Mouse (Mus musculus) lung, adult 2 months (tissue): ENCODE data around the gene Tmem150c.

Experiments
- CTCF ChIP-seq: fragments of 200-500 bp; IDR thresholded peaks from 2 replicates; pipeline ENCODE4 v1.5.1; 2011; ENCODE audit warnings: mild to moderate bottlenecking, low read length, control low read depth; ENCODE audit not compliant: insufficient read depth
- POLR2A ChIP-seq: fragments of 200-500 bp; IDR thresholded peaks from 2 replicates; pipeline ENCODE4 v1.6.1; 2011; ENCODE audit warnings: low read depth, mild to moderate bottlenecking, control low read depth, low read length, borderline replicate concordance; ENCODE audit errors: extremely low read depth

DNA sequence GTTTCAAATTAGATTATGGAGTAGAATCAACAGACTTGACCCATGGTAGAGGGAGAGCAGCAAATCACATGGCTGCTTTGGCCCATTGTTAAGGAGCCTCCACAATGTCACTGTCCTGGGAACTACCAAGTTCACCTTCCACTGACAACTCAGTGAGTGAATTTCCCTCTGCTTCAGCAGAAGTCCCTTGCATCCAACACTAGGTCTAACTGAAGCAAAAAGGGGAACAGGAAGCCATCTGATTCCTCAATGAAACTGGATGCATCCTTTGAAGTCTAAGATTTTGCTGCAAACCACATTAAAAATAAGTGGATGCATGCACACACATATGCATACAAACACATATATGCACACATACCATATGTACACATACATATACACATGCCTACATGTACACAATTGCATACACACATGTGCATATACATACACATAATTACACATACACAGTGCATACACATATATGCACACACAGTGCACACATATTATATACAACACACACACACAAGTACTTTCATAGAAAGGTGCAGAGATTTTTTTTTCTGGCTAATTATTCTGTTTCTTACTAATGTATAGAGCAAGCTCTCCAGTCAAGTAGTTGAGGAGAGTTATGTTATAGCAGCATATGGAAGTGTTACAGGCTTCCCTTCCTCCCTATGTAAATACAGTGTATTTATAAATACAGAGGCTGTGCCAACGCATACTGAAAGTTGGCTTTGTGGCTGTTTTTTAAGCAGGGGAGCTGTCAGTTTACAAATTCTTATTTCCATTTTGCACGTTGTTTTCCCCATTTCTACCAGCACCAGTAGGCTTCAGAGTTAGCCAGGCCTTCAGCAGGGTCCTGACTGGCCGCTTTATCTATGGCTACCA is 27.7 kb upstream of the Tmem150c start:
- TF ChIP-seq CTCF (no peak), POLR2A (no peak)
